Mouse (Mus musculus) midbrain, postnatal 0 days (tissue): ENCODE measurements around the gene Cfap61. TPM values are rescaled to one million over a fixed set of nuclear protein-coding genes. Genes with fewer than 3 reads are reported as not detected.

Experiments used
- ATAC-seq: fragments of 200-750 bp; cut with Nextera tagmentation; 2 replicates; pipeline ENCODE4 v1.8.0; 2017; ENCODE audit warnings: moderate number of reproducible peaks, mild to moderate bottlenecking, moderate TSS enrichment, moderate library complexity; ENCODE audit not compliant: low FRiP score
- DNase-seq: peaks from one replicate; pipeline ENCODE4 v3.0.0-alpha.2; 2015; ENCODE audit warnings: low spot score
- H3K27ac ChIP-seq: fragments of 300-500 bp; sonication (generic); 2 replicates; pipeline ENCODE4 v1.5.1; 2014; ENCODE audit warnings: low read depth, mild to moderate bottlenecking, low read length, mixed read lengths
- H3K27me3 ChIP-seq: fragments of 300-500 bp; sonication (generic); 2 replicates; pipeline ENCODE4 v1.6.1; 2014; ENCODE audit warnings: low read length, control low read depth, mixed read lengths; ENCODE audit not compliant: insufficient read depth
- H3K36me3 ChIP-seq: fragments of 300-500 bp; sonication (generic); 2 replicates; pipeline ENCODE4 v1.6.1; 2014; ENCODE audit warnings: low read length, control low read depth, mixed read lengths; ENCODE audit not compliant: insufficient read depth
- H3K4me1 ChIP-seq: fragments of 300-500 bp; sonication (generic); 2 replicates; pipeline ENCODE4 v1.6.1; 2014; ENCODE audit warnings: mild to moderate bottlenecking, control low read depth, antibody characterized with exemption, low read length, mixed read lengths; ENCODE audit not compliant: insufficient read depth
- H3K4me2 ChIP-seq: fragments of 300-500 bp; sonication (generic); 2 replicates; pipeline ENCODE4 v1.6.1; 2014; ENCODE audit warnings: low read depth, mild to moderate bottlenecking, low read length, mixed read lengths; ENCODE audit not compliant: poor library complexity, severe bottlenecking
- H3K4me3 ChIP-seq: fragments of 300-500 bp; sonication (generic); 2 replicates; pipeline ENCODE4 v1.5.1; 2014; ENCODE audit warnings: low read depth, mild to moderate bottlenecking, low read length, moderate library complexity
- H3K9ac ChIP-seq: fragments of 300-500 bp; sonication (generic); replicated peaks from 2 replicates; pipeline ENCODE4 v1.6.1; 2014; ENCODE audit warnings: mild to moderate bottlenecking, low read length, moderate library complexity, mixed read lengths; ENCODE audit not compliant: poor library complexity, severe bottlenecking
- H3K9me3 ChIP-seq: fragments of 300-500 bp; sonication (generic); 2 replicates; pipeline ENCODE4 v1.6.1; 2016; ENCODE audit warnings: low read length, control low read depth
- CTCF ChIP-seq: IDR thresholded peaks from 2 replicates; pipeline ENCODE4 v1.5.1; 2016; ENCODE audit warnings: antibody characterized with exemption, mild to moderate bottlenecking
- WGBS: fragments of 180-500 bp; shearing (Covaris S2); extraction: QIAGEN DNeasy Blood & Tissue Kit; methylation state at CpG from one replicate; pipeline ENCODE4 v1.1.7; 2014; 5-methylcytosine and 5-hydroxymethylcytosine counted together
- polyA plus RNA-seq: library from polyadenylated mRNA; unstranded; fragments of >200 nt; fragmentation: Nextera tagmentation; extraction: Ambion mirVana; gene quantifications from 2 replicates; pipeline ENCODE4 v1.2.1, GENCODE M21; 2015
- total RNA-seq: library from RNA; depleted of rRNA; stranded (reverse); fragments of >200 nt; gene quantifications from 2 replicates; pipeline ENCODE4 v1.2.3, GENCODE M21; 2014

Gene Cfap61
- total and polyA plus RNA-seq, 2 experiments from 2014 or later, result 2.5 to 3.7 TPM

GRCm38 (mm10) chr2:146239196-146239747 is 304.7 kb downstream of the Cfap61 start:
- Histone ChIP-seq H3K4me1 (no peaks in the 10 kb centered on the region), H3K36me3 (0 out of 2 replicates have a peak, but pooled peaks cover 4% of the 10 kb centered on the region), H3K4me2 (no peak overlapping the region), H3K9ac (no peak overlapping the region), H3K9me3 (no peaks in the 10 kb centered on the region), H3K27me3 (no peaks in the 10 kb centered on the region), H3K4me3 (no peak overlapping the region), H3K27ac (no peak overlapping the region)
- DNase-seq (no peak), ATAC-seq (no peak)
- WGBS, result 93% methylated on average over 4 of the region's 4 CpGs
- no peak for TF ChIP-seq CTCF

DNA sequence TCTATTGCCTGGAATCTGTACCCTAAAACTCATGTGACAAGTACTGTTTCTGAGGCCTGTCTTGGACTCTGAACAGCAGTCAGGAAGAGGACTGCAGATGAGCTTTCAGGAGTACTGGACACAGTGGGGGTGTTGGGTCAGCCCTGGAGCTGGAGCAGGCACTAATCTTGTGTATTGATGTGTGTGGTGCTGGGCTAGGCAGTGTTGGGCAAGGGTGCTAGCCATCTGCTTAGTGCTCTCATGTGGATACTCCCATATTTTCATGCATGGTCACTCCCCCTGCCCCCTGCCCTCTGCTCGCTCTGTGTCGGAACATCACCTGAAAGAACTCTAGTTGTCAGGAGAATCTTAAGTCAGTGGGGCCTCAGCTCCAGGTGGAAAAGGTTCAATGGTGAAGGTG is 309.5 kb downstream of the Cfap61 start:
- no peaks in the 10 kb centered on the region for H3K27me3 ChIP-seq
- no peaks in the 10 kb centered on the region for H3K4me1 ChIP-seq
- DNase-seq (no peak), ATAC-seq (no peak)
- no peak overlapping the region for H3K4me2 ChIP-seq
- no peak overlapping the region for H3K9ac ChIP-seq
- no peak for TF ChIP-seq CTCF
- WGBS, result 97% methylated on average over 2 of the region's 2 CpGs
- H3K9me3 ChIP-seq, result no peaks in the 10 kb centered on the region
- H3K4me3 ChIP-seq, result no peak overlapping the region
- H3K36me3 ChIP-seq, result peaks cover 9% of the 10 kb centered on the region
- H3K27ac ChIP-seq, result no peak overlapping the region

DNA sequence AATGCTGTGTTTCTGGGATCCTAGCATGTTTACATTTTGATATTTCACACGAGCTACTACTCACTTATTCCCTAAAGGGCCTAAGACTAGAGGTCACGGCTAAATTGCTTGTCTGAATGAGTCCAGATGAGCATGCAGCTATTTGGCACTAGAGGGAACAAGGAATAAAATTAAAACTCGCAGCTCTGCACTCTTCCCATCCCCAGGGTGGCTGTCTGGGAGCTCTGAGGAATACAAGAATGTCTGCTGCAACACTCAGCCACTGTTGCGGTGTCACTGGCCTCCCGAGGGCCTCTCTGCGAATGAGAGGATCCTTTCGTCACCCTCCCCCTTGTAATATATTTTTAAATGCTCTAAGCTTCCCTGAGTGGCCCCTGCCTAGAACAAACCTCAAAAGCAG is 310.8 kb downstream of the Cfap61 start:
- no peak overlapping the region for H3K4me3 ChIP-seq
- H3K27me3 ChIP-seq, result no peaks in the 10 kb centered on the region
- H3K36me3 ChIP-seq, result peaks cover 9% of the 10 kb centered on the region
- ATAC-seq (no peak), DNase-seq (no peak)
- 41% methylated on average over 7 of the region's 7 CpGs for WGBS
- H3K9me3 ChIP-seq, result no peaks in the 10 kb centered on the region
- H3K4me2 ChIP-seq, result no peak overlapping the region
- no peak overlapping the region for H3K9ac ChIP-seq
- no peaks in the 10 kb centered on the region for H3K4me1 ChIP-seq
- TF ChIP-seq CTCF, result no peak
- no peak overlapping the region for H3K27ac ChIP-seq

GRCm38 (mm10) chr2:146246409-146247075 is 312.0 kb downstream of the Cfap61 start:
- no peak overlapping the region for H3K4me3 ChIP-seq
- H3K36me3 ChIP-seq, result peaks cover 9% of the 10 kb centered on the region
- no peaks in the 10 kb centered on the region for H3K4me1 ChIP-seq
- WGBS, result 82% methylated on average over 4 of the region's 4 CpGs
- H3K4me2 ChIP-seq, result no peak overlapping the region
- no peak for TF ChIP-seq CTCF
- H3K27me3 ChIP-seq, result no peaks in the 10 kb centered on the region
- H3K9ac ChIP-seq, result no peak overlapping the region
- no peak overlapping the region for H3K27ac ChIP-seq
- no peak for DNase-seq
- ATAC-seq, result no peak
- no peaks in the 10 kb centered on the region for H3K9me3 ChIP-seq

GRCm38 (mm10) chr2:146247576-146247975 is 313.0 kb downstream of the Cfap61 start:
- no peak overlapping the region for H3K4me3 ChIP-seq
- H3K9me3 ChIP-seq, result no peaks in the 10 kb centered on the region
- no peak for ATAC-seq
- no peaks in the 10 kb centered on the region for H3K4me1 ChIP-seq
- peaks cover 9% of the 10 kb centered on the region for H3K36me3 ChIP-seq
- no peaks in the 10 kb centered on the region for H3K27me3 ChIP-seq
- WGBS, result 45% methylated on average over 6 of the region's 6 CpGs
- DNase-seq, result no peak
- no peak overlapping the region for H3K9ac ChIP-seq
- H3K27ac ChIP-seq, result no peak overlapping the region
- H3K4me2 ChIP-seq, result no peak overlapping the region
- no peak for TF ChIP-seq CTCF

DNA sequence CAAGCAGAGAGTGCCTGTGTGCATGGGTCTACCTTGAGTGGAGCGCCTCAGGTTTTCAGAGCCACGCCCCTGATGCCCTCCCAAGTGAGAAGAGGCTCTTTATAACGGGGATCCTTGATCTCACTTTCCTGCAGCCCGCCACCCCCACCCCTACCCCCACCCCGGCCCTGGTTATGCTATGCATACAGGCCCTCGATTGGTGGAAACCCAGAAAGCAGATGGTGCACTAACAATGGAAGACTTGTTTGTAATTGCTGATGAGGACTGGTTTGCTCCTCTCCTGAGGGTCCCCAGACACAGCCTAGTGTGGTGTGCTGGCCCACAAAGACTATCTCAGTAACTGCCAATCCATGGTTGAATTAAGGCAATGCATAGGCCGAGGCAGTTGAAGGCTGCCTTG is 314.4 kb downstream of the Cfap61 start:
- H3K9me3 ChIP-seq, result no peaks in the 10 kb centered on the region
- peaks cover 7% of the 10 kb centered on the region for H3K36me3 ChIP-seq
- H3K4me1 ChIP-seq, result no peaks in the 10 kb centered on the region
- WGBS, result 53% methylated on average over 7 of the region's 7 CpGs
- no peak overlapping the region for H3K4me3 ChIP-seq
- H3K27ac ChIP-seq, result no peak overlapping the region
- ATAC-seq (no peak), DNase-seq (no peak)
- H3K9ac ChIP-seq, result no peak overlapping the region
- H3K4me2 ChIP-seq, result no peak overlapping the region
- no peak for TF ChIP-seq CTCF
- no peaks in the 10 kb centered on the region for H3K27me3 ChIP-seq
